Mouse (Mus musculus) adrenal gland, adult (tissue): ENCODE data around the gene Usp8.

Source experiments
- DNase-seq, 2 experiments: peaks; one replicate each; pipeline ENCODE4 v3.0.0; 2022 to 2023; ENCODE audit warnings: low spot score in 1 of 2; ENCODE audit not compliant: inconsistent age in 2 of 2

Usp8 gene

DNA sequence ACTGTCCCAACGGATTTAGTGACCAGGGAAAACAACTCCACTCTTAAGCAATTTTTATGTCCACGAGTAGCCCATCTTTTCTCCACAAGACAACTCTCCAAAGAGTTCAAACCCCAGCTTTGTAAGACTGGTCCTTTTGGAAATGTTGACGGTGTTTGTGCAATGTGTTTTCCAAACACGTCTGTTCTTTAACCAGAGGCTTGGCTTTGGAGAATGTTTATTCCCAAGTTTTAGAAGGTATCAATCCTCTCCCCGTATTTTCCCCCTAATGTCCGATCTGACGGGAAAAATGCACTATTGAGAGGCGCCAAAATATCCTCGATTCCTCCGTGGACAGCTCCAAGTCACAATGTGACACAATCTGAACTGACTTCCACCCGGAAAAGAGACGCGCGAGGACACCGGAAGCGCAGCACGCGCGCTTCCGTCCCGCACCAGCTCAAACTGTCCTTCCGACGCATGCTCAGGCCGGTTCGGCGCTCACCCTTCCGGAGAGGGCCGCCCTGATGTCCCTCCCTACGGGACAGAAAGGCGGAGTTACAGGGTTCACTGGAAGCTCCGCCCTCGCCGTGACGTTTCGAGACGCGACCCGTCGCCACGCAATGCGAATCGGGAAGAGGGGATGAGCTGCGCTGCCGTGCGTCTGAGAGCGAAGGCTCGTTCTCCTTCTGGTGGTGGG is at the start of gene Usp8:
TSS of gene Usp8 (plus strand) at position 570 of the 679 bp plus-strand sequence.
- DNase-seq: peak; percentile 98 to 99

DNA sequence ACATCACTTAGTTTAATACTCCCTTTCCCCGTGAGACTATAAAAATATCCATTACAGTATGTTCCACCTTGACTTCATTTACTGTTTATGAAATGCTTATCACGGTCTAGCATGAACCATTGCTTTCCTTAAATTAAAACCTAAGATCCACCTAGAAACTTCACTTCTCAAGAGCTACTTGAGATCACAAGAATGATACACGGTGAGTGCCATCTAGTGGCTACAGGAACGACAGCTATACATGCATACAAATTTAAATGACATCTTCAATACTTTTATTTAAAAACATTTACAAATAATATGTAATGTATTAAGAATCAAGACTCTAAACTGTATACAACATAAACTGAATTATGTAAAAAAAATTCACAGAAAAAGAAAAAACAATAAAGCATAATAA is 43.6 kb upstream of the Usp8 start:
- DNase-seq: peak in 1 of 2 experiments; percentile 60

DNA sequence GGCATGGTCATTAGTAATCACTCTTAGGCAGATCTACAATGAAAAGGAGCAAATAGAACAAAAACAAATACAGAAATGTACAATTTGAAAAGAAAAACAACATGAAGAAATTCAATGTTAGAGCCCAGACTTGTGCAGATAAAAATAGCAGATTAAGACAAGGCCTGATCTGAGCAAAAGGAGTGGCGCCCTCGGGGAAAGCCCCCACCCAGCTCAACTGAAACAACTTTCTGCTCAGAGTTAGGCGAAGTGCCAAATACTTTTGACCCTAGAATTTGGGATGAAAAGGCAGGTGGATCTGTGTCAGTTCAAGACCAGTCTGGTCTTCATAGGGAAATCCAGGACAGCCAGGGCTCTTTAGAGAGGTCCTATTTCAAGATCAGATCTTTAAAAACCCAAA is 41.1 kb upstream of the Usp8 start:
- DNase-seq: no peak

DNA sequence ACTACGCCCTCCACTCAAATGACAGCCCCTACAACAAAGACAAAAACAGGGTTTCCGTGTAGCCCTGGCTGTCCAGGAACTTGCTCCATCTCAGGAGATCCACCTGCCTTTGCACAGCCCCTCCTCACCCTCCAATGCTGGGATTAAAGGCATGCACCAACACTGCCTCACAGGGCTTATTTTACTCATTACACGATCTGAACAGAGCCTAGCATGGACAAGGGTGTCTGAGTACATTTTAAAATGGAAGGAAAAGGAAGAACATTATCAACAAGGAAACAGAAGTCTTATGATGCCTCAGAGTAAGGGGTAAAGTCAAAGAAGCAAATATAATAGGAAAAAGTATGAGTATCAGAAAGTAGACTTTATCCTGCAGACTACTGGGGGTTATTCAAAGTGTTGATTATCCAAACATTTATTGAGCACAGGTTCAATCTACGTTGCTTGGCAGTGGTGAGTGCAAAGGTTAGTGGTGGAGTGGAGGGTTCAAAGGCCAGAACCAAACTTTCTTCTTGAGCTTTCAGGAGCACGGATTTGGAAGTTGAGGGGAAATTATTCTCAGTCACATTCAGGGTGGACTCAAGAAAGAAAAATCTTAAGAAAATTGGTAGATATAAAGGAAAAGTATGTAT is 38.4 kb upstream of the Usp8 start:
- DNase-seq: no peak

DNA sequence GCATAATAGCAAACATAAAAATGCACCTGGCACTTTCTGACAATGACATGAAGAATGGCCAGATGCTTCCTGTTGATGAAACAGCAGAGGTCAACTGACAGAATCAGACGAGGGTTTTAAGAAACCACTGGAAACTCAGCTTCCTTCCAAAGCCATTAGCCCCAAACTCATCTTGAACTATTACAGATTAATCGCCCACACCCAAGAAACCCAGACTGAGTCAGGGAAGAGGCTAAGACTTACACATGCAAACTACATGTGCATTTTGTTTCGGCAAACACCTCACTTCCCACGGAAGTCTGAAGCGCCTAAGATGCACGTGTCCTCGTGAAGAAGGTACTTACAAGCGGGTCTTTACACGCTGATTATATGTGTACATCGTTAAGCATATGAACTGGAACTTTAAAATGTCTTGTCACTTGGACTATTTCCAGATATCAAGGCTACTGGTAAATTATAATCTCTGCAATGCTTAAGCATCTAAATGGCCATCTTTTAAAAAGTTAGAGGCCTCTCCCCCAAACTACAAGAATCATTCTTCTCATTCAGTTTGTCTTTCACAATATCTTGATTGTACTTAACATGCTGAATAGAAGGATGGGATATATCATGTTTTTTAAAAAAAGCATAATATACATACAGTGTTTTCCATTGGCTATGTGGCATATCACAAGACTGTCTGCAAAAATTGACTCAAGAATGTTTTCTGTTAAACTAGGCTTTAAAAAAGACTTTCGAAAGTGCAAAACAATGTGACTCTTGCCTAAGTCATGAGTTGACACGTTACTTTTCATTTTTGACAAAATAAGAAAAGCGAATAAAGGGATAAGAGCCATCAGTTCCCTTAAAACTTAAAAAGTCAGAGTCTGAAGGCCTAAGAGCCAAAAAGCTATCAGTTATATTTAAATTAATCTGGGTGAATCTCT is 33.5 kb upstream of the Usp8 start:
- DNase-seq: peak in 1 of 2 experiments; percentile 51

DNA sequence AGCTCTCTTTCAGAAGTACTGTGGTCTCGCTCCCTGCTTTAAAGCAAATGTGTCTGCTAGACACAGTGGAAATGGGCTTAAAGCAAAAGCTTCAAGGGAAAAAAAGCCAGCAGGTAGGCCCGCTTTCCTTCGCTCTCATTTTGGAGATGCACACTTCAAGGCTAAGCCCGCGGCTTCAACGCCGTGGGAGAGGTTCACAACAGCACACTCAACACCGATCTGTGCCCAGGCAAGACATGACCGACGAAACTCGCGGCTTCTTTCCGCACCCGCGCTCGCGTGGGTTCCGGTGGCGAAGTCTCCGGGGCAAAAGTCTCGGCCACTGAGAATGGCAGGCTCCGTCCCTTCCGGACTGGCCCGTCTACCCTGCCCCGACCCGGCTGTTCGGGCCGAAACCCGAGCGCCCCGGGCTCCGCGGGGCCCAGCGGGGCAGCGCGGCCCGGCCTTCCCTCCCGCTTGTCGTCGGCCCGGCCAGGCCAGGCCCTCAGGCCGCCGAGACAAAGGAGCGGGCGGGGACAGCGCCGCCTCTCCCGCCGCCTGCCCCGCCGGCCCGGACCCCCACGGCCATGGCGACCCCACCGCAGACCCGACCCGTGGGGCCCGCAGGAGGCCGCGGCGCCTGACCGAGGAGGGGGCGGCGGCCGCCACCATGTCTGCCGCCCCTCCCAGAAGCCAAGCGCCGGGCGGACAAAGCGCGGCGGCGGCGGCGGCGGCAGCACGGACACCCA is 32.5 kb upstream of the Usp8 start:
- DNase-seq: peak; percentile 69 to 91

DNA sequence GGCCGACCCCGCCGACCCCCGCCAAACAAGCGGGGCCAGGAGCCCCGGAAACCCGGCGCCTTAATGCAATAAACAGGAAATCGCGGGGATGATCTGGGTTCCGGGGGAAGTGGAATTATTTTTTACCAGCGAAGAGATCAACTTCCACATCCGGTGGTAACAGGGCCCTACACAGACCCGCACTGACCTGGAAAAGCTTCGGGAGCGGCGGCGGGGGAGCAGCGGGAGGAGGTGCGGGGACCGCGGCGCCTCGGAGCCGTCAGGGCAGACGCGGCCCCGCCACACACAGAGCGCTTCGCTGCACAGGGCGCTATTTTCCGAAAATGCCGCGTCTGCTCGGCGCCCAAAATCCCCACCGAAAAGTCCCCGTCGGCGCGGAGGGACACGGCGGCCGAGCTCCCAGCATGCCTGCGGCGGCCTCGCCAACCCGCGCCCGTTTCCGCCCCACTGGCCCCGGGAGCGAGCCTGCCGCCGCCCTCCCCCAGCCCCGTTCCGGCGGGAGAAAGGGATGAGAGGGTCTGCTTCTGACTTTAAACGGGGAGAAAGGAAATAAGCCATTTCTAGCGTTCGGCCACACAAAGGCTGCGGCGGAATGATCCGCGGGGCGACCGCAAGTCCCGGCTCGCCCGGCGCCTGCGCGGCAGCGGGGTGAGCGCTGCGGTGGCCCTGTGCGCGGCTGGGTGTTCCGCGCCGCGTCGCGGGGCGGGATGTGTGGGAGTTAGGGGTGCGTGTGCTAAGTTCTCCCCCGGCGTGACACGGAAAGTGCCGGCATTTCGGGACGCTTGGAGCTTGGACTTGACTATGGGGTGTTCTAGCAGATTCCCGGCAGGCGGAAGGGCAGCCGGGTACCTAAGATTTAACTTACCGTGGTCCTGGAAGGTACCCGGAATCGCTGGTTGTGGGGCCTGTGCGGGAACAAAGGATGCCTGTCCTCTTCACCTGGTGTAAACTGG is 31.7 kb upstream of the Usp8 start:
- DNase-seq: peak; percentile 90 to 98

DNA sequence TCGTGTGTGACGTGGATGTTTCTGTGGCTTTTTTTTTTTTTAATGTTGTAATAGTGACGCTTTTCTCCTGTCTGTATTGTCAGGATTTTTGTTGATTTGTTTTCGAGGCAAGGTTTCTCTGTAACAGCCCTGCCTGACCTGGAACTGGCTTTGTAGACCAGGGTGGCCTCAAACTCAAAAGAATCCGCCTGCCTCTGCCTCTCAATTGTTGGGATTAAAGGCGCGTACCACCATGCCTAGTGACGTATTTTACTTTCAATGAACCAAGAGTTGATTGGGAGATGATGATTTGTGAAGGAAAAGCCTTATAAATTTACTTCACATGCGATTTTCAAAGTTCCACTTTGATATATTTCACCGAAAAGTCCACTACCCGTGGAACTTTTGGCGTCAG is 31.0 kb upstream of the Usp8 start, which contains the start of gene Gabpb1:
TSS of gene Gabpb1 (minus strand) at position 216 of the 394 bp plus-strand sequence.
- no peak for DNase-seq

DNA sequence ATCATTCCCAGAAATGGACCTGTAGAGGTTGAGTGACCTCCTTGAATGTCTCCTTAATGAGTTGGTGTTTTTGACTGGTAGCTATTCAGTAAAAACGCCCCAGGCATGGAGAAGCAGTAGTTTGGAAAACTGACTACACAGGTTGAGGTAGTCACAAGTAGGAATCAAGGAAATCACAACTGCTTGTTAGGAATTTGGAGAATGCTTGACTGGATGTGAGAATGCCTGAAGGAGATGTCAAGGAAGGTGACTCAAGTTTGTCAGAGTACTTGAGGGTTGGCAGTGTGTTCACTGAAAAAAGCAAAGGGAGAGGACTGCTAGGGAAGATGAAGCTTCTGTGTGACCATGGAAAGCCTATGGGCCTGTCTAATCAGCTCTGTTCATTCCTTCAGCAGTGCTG is 29.8 kb upstream of the Usp8 start:
- no peak for DNase-seq

DNA sequence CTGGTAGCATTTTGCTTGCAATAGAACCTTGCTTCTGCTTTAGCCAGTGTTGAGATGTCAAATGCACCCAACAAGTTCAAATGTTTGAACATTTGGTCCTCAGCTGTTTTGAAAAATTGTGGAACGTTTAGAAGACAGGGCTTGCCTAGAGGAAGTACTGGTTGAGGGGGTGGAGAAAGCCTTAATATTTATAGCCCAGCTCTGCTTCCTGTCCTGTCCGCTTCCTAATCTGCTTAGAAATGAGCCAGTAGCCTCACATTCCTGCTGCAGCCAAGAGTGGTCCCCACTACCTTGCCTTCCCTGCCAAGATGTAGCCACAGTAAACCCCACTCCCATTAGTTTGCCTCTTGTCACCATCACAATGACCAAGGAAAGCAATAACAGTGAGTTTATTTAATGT is 24.8 kb upstream of the Usp8 start:
- peak in 1 of 2 experiments; percentile 46 for DNase-seq

DNA sequence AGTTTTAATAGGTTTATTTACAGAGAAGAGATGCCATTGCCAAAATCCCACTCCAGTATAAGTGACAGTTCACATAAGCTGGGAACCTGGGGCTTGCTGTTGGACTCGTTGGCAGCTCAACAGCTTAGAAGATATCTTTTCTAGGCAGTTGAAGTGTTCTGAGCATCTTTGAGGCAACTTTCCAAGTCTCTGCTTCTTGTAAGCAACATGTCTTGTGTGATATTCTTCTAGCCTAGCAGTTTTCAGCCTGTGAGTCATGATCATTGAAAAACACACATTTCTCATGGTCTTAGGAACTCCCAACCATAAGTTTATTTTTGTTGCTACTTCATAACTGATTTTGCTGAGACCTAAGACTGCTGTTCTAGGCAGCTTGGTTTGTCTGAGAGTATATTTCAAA is 24.2 kb upstream of the Usp8 start:
- DNase-seq: no peak

DNA sequence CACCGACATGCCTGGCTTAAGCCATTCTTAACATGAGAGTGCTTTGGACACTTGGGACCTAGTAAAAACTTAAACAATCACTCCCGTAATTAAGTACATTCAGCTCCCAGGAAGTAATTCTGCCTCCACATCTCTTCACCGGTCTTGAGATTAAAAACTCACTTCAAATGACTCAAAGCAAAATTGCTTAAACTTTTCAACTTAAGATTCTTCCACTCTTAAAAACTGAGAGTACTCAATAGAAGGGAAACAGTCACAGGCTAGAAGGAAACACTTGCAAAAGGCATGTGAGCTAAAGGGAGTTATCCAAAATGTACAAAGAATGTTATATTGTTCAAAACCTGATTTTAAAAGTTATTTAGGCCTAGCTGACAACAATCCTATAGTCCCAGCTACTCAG is 15.8 kb upstream of the Usp8 start:
- no peak for DNase-seq

DNA sequence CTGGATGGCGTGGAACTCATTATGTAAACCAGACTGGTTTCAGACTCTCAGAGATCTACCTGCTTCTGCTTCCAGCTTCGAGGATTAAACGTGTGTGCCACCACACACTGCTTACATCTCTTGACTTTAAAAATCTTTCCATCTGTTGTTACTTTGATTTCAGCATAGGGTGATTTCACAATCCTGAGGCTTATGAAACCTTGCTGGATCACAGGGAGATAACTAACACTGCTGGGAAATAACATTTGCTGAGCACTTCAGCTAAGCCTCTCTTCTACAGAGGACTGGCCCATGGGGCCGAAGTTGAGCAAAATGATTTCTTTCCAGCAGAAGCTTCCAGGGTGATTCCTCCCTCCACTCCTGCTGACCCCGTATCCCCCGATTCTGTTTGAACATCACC is 11.8 kb upstream of the Usp8 start:
- peak in 1 of 2 experiments; percentile 63 for DNase-seq

DNA sequence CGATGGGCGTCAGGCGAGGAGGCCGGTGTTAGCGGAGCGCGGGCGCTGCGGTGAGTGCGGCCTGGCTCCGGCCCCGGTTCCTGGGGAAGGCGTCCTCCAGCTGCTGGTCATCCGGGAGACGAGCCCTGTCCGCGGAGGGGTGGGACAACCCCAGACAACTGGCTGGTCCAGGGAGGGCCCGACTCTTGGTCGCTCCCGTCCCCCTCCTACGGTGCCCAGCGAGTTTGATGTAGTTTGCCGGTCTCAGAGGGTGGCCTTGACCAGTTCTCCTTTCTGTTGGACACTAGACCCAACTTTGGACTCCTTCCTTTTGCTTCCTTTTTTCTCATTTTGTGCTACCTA is 281 bp downstream of the Usp8 start:
- no peak for DNase-seq

DNA sequence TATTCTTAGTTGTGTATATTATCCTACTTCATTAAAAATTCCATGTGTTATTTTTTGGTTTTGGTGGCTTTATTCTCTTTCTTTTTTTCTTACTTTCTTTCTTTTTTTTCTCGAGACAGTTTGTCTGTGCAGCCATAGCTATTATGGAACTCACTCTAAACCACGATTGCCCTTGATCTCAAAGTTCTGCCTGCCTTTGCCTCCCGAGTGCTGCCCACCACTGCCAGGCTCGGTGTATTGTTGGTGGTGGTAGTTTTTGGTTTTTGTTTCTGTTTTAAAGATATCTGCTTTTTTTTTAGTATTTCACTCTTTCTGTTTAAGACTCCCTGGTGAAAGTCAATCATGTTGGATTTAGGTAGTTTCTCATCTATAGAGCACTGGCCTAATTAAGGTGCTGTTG is 1.2 kb downstream of the Usp8 start:
- no peak for DNase-seq

DNA sequence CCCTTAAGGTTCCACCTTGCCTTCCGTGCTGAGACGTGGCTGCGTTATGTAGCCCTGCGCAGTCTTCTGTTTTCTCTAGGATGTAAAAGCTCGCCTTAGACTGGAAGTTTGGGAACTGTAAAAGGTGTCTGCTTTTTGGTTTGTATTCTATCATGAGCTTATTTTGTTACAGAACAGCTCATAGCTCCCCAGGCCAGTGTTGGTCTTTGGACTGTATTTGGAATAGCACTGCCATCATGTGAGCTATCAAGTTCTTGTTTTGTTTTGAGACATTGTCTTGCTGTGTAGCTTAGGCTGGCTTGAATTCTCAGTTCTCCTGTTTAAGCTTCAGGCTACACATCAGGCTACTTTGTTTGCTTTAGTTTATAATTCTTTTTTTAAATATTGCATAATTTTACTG is 5.4 kb downstream of the Usp8 start:
- no peak for DNase-seq

DNA sequence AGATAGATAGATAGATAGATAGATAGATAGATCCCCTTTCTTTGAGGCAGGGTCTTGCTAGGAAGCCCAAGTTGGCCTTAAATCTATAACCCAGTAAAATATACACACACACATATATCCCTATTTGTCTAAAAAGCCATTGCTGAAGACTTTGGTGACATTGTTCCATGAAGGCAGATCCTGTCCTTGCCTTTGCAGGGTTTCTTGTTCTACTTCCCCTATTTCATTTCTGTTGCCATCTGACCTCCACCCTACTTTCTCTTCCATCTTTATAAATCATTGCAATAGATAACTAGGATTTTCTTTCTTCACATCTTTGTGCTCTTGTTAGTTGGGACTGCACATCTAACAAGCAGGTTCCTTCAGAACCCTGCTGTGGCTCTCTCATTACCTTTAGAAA is 5.8 kb downstream of the Usp8 start:
- DNase-seq: no peak

DNA sequence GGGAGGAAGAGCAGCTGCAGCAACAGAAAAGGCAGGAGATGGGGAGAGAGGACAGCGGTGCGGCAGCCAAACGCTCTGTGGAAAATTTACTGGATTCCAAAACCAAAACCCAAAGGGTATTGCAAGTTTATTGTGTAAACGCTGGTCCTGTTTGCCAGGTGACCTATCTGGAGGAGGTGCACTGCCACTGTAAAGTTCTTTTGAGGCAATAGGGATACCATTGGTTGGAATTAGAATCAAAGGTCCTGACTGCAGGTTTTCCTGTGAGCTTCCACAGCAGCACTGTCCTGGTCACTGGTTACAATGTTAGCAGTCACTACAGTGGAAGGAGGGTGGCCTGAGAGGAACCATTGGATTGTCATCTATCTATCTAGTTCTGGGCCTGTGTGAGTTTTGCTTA is 22.1 kb downstream of the Usp8 start:
- no peak for DNase-seq

DNA sequence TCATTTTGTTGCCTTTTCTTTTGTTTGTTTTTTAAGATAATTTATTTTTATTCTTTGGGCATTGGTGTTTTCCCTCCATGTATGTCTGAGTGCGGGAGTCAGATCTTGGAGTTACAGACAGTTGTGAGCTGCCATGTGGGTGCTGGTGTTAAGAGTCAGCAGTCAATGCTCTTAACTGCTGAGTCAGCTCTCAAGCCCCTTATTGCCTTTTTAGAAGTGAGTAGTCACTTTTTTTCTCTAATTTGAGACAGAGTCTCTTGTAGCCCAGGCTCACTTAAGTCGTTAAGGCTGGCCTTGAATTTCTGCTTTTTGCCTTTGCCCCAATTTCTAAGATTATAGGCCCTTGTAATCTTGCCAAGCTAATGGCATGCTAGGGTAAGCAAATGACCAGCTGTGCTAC is 23.4 kb downstream of the Usp8 start:
- DNase-seq: no peak
